Mouse (Mus musculus) lung, postnatal 0 days (tissue): ENCODE measurements at regions not wholly inside any gene's neighbourhood (a gene's known extent, or its start where the extent isn't known, plus 50 kb on each side); places are given as distances from the start of the nearest gene placed in this dataset.

Experiments used
- ATAC-seq: fragments of 200-750 bp; cut with Nextera tagmentation; 2 replicates; pipeline ENCODE4 v1.8.0; 2017; ENCODE audit warnings: moderate library complexity
- DNase-seq: peaks from one replicate; pipeline ENCODE4 v3.0.0-alpha.2; 2016; ENCODE audit warnings: low spot score
- H3K27ac ChIP-seq: fragments of 300-500 bp; sonication (generic); 2 replicates; pipeline ENCODE4 v1.5.1; 2014; ENCODE audit warnings: antibody characterized with exemption, mild to moderate bottlenecking, low read length, mixed read lengths
- H3K27me3 ChIP-seq: fragments of 300-500 bp; sonication (generic); replicated peaks from 2 replicates; pipeline ENCODE4 v1.6.1; 2014; ENCODE audit warnings: low read length, mixed read lengths; ENCODE audit not compliant: insufficient read depth
- H3K36me3 ChIP-seq: fragments of 300-500 bp; sonication (generic); 2 replicates; pipeline ENCODE4 v1.6.1; 2014; ENCODE audit warnings: low read length, mixed read lengths; ENCODE audit not compliant: insufficient read depth
- H3K4me1 ChIP-seq: fragments of 300-500 bp; sonication (generic); 2 replicates; pipeline ENCODE4 v1.6.1; 2014; ENCODE audit warnings: antibody characterized with exemption, low read depth, low read length, mixed read lengths; ENCODE audit not compliant: insufficient read depth
- H3K4me2 ChIP-seq: fragments of 300-500 bp; sonication (generic); replicated peaks from 2 replicates; pipeline ENCODE4 v1.6.1; 2014; ENCODE audit warnings: low read depth, mild to moderate bottlenecking, low read length, moderate library complexity, mixed read lengths
- H3K4me3 ChIP-seq: fragments of 300-500 bp; sonication (generic); 2 replicates; pipeline ENCODE4 v1.5.1; 2014; ENCODE audit warnings: low read depth, low read length
- H3K9ac ChIP-seq: fragments of 300-500 bp; sonication (generic); replicated peaks from 2 replicates; pipeline ENCODE4 v1.6.1; 2014; ENCODE audit warnings: low read depth, mild to moderate bottlenecking
- H3K9me3 ChIP-seq: fragments of 300-500 bp; sonication (generic); 2 replicates; pipeline ENCODE4 v1.6.1; 2016; ENCODE audit warnings: low read length, mixed read lengths
- CTCF ChIP-seq: IDR thresholded peaks from 2 replicates; pipeline ENCODE4 v1.5.1; 2016; ENCODE audit warnings: antibody characterized with exemption, mild to moderate bottlenecking
- EP300 ChIP-seq: IDR thresholded peaks from 2 replicates; pipeline ENCODE4 v1.6.1; 2016; ENCODE audit warnings: antibody characterized with exemption, mild to moderate bottlenecking, control low read depth
- WGBS: fragments of 180-500 bp; shearing (Covaris S2); extraction: QIAGEN DNeasy Blood & Tissue Kit; methylation state at CpG from one replicate; pipeline ENCODE4 v1.1.7; 2014; 5-methylcytosine and 5-hydroxymethylcytosine counted together

DNA sequence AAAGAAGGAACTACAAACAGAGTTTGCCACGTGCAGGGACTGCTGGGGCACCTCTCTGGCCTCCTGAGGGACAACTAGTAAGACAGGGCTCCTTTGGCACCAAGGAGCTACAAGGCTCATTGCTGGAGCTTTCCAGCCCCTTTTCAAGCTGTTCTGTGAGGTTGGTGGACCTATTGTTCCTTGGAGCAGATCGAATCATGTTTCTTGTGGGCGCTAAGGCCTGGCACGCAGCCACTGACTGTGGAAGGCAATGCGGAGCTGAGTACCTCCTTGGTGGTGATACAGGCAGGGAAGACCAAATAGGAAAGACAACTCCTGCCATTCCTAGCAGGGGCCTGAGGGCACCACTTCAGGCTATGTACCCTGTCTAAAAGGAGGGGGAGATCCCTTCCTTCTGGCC is 157.2 kb downstream of the Fam43a start:
- Histone ChIP-seq H3K4me2 (no peak overlapping the region), H3K36me3 (no peaks in the 10 kb centered on the region), H3K4me1 (no peaks in the 10 kb centered on the region), H3K27me3 (no peaks in the 10 kb centered on the region), H3K27ac (no peak overlapping the region), H3K4me3 (no peak overlapping the region), H3K9me3 (no peaks in the 10 kb centered on the region), H3K9ac (no peak overlapping the region)
- ATAC-seq (no peak), DNase-seq (no peak)
- TF ChIP-seq EP300 (no peak), CTCF (no peak)
- WGBS: 64% methylated on average over 5 of the region's 5 CpGs

- no peak overlapping the region for H3K27ac ChIP-seq
- ATAC-seq: no peak
- DNase-seq: no peak
- H3K9ac ChIP-seq: no peak overlapping the region
- H3K27me3 ChIP-seq: no peaks in the 10 kb centered on the region
- no peaks in the 10 kb centered on the region for H3K4me1 ChIP-seq
- TF ChIP-seq CTCF (no peak), EP300 (no peak)
- H3K9me3 ChIP-seq: no peaks in the 10 kb centered on the region
- 74% methylated on average over 3 of the region's 3 CpGs for WGBS
- no peak overlapping the region for H3K4me2 ChIP-seq
- H3K36me3 ChIP-seq: no peaks in the 10 kb centered on the region
- no peak overlapping the region for H3K4me3 ChIP-seq
Observed at GRCm38 (mm10) chr16:30757556-30757955, 158.0 kb downstream of the Fam43a start.

DNA sequence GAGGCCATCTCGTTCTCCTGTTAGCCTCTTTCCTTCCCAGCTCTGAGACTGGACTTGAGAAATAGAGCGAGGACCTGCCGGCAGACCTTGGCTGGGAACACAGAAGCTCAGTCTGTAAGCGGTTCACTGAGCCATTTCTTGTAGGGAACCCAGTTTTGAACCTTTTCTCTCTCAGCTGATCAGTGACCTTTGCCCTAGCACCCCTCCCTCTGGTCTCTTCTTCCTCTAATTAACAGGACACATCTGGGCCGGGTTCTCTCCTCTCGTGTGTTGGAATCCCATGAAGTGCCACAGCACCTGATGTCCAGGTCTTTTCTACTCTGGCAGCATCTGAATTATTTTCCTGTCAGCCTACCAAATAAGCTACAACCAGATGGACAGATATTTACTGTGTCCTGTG is 158.5 kb downstream of the Fam43a start:
- TF ChIP-seq CTCF (no peak), EP300 (no peak)
- no peaks in the 10 kb centered on the region for H3K9me3 ChIP-seq
- DNase-seq (no peak), ATAC-seq (no peak)
- no peak overlapping the region for H3K27ac ChIP-seq
- no peaks in the 10 kb centered on the region for H3K27me3 ChIP-seq
- H3K4me3 ChIP-seq: no peak overlapping the region
- H3K4me1 ChIP-seq: no peaks in the 10 kb centered on the region
- no peak overlapping the region for H3K9ac ChIP-seq
- WGBS: 81% methylated on average over 6 of the region's 6 CpGs
- no peaks in the 10 kb centered on the region for H3K36me3 ChIP-seq
- no peak overlapping the region for H3K4me2 ChIP-seq

DNA sequence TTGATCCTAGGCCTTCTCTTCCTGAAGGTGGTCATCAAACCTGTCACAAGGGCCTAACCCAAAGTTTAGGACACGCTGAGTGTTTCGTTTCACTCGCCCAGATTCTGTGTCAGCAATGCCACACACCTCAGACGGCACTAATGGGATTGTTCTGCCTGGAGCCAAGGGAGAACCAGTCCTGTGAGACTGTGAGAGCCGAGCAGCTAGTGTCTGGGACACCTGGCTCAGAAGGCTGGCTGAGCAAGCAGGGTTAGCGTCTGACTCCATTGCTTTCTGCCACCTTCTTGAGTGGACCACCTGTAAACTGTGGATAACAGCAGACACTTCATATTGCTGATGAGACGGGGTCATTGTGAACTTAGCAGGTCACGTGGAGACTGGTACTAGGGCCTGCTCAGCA is 160.0 kb downstream of the Fam43a start:
- H3K27me3 ChIP-seq: no peaks in the 10 kb centered on the region
- no peak overlapping the region for H3K27ac ChIP-seq
- DNase-seq (no peak), ATAC-seq (no peak)
- H3K4me3 ChIP-seq: no peak overlapping the region
- no peak overlapping the region for H3K4me2 ChIP-seq
- no peaks in the 10 kb centered on the region for H3K36me3 ChIP-seq
- WGBS: 76% methylated on average over 8 of the region's 8 CpGs
- no peak for TF ChIP-seq CTCF
- TF ChIP-seq EP300: no peak
- H3K4me1 ChIP-seq: no peaks in the 10 kb centered on the region
- no peaks in the 10 kb centered on the region for H3K9me3 ChIP-seq
- no peak overlapping the region for H3K9ac ChIP-seq

DNA sequence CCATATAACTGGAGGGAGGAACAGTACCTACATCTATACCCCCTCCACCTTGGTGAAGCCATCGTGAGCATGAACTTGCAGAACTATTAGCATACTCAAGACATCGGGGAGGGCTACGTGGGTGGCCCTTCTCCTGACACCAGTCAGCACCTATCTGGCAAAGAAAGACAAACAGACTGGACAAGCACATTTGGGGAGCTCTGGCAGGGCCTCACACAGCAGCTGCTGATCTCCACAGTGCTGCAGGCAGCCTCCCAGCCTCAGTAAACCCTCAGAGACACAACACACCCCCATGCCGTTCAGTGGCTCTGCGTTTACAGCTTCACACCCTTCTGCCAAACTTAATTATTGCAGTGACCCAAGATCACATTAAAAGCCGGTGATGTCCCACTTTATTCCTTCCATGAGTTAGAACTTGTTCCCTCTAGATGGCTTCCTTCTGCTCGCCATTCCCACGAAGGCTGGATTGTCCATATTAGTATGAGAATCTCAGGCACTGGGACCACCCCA is 161.7 kb downstream of the Fam43a start:
- no peaks in the 10 kb centered on the region for H3K9me3 ChIP-seq

GRCm38 (mm10) chr16:30762898-30763595 is 163.5 kb downstream of the Fam43a start:
- DNase-seq: no peak
- Histone ChIP-seq H3K27ac (no peak overlapping the region), H3K27me3 (no peaks in the 10 kb centered on the region), H3K36me3 (no peaks in the 10 kb centered on the region), H3K9me3 (no peaks in the 10 kb centered on the region), H3K9ac (no peak overlapping the region), H3K4me2 (no peak overlapping the region), H3K4me3 (no peak overlapping the region), H3K4me1 (no peaks in the 10 kb centered on the region)
- ATAC-seq: no peak
- no peak for TF ChIP-seq EP300
- no peak for TF ChIP-seq CTCF
- WGBS: 83% methylated on average over 14 of the region's 14 CpGs

More for the DNA sequence above, 161.7 kb downstream of the Fam43a start:
- ATAC-seq: no peak
- no peak for TF ChIP-seq CTCF
- no peak for TF ChIP-seq EP300
- H3K27me3 ChIP-seq: no peaks in the 10 kb centered on the region
- no peak overlapping the region for H3K27ac ChIP-seq
- no peaks in the 10 kb centered on the region for H3K4me1 ChIP-seq
- no peak overlapping the region for H3K4me3 ChIP-seq
- H3K36me3 ChIP-seq: no peaks in the 10 kb centered on the region
- WGBS: 39% methylated on average over 8 of the region's 8 CpGs
- H3K4me2 ChIP-seq: no peak overlapping the region
- DNase-seq: no peak
- no peak overlapping the region for H3K9ac ChIP-seq
